Mouse (Mus musculus) CH12.LX (cell line): ENCODE results near the gene Rasl10b. TPM values are rescaled to one million over a fixed set of nuclear protein-coding genes. Genes with fewer than 3 reads are reported as not detected.
A peak's percentile ranks its signal among the peaks of the same experiment; 100 is the strongest.

Source experiments
- DNase-seq: peaks from one replicate; pipeline ENCODE4 v3.0.0-alpha.2; 2013; ENCODE audit errors: extremely low read depth
- H3K27ac ChIP-seq: 2 replicates; pipeline ENCODE4 v1.5.1; 2012; ENCODE audit warnings: low read depth, mild to moderate bottlenecking, control low read depth, moderate library complexity; ENCODE audit not compliant: insufficient read depth
- H3K27me3 ChIP-seq: replicated peaks from 2 replicates; pipeline ENCODE3; 2012; ENCODE audit warnings: inconsistent platforms
- H3K36me3 ChIP-seq, 2 experiments: replicated peaks in 1 of 2; 2 replicates each; pipeline versions ENCODE3 to v1.6.1; 2012; ENCODE audit warnings: inconsistent platforms in 1 of 2, low read length in 1 of 2, mild to moderate bottlenecking in 1 of 2, mixed read lengths in 1 of 2, moderate library complexity in 1 of 2; ENCODE audit not compliant: control insufficient read depth in 1 of 2, insufficient read depth in 1 of 2
- H3K4me1 ChIP-seq, 2 experiments: 2 replicates each; pipeline ENCODE4 v1.6.1; 2012; ENCODE audit warnings: inconsistent platforms in 1 of 2, moderate library complexity in 1 of 2; ENCODE audit not compliant: insufficient read depth in 2 of 2, control insufficient read depth in 1 of 2
- H3K4me2 ChIP-seq: 2 replicates; pipeline ENCODE4 v1.6.1; 2012; ENCODE audit warnings: low read depth, mild to moderate bottlenecking, control low read depth; ENCODE audit not compliant: poor library complexity, insufficient read depth, severe bottlenecking
- H3K4me3 ChIP-seq, 3 experiments: fragments of 150-350 bp in 1 of 3; sonication (generic) in 1 of 3; replicated peaks in 1 of 3; 2 replicates each; pipeline versions ENCODE3 to v1.5.1; 2011 to 2012; ENCODE audit warnings: low read depth in 2 of 3, low read length in 2 of 3, mild to moderate bottlenecking in 2 of 3, moderate library complexity in 2 of 3, control low read depth in 1 of 3, improper control_type of control experiment in 1 of 3, inconsistent platforms in 1 of 3, mixed read lengths in 1 of 3; ENCODE audit not compliant: poor library complexity in 1 of 3
- H3K79me2 ChIP-seq: replicated peaks from 2 replicates; pipeline ENCODE4 v1.6.1; 2012; ENCODE audit warnings: mild to moderate bottlenecking, moderate library complexity; ENCODE audit not compliant: control insufficient read depth, poor library complexity, insufficient read depth, severe bottlenecking; ENCODE audit errors: extremely low read depth
- H3K9ac ChIP-seq: 2 replicates; pipeline ENCODE4 v1.6.1; 2012; ENCODE audit warnings: low read depth, mild to moderate bottlenecking, control low read depth, moderate library complexity; ENCODE audit not compliant: insufficient read depth
- H3K9me3 ChIP-seq: replicated peaks from 2 replicates; pipeline ENCODE3; 2012; ENCODE audit warnings: low read length, inconsistent platforms, mixed read lengths
- BHLHE40 ChIP-seq: IDR thresholded peaks from 2 replicates; pipeline ENCODE4 v1.6.1; 2011; ENCODE audit warnings: mild to moderate bottlenecking, low read depth, low read length, improper control_type of control experiment
- E2F4 ChIP-seq: IDR thresholded peaks from 2 replicates; pipeline ENCODE4 v1.6.1; 2011; ENCODE audit warnings: low read depth, low read length, improper control_type of control experiment; ENCODE audit not compliant: insufficient replicate concordance
- ELF1 ChIP-seq: IDR thresholded peaks from 2 replicates; pipeline ENCODE4 v1.6.1; 2014; ENCODE audit warnings: low read depth, mild to moderate bottlenecking, inconsistent platforms, low read length, improper control_type of control experiment
- GABPA ChIP-seq: IDR thresholded peaks from 2 replicates; pipeline ENCODE4 v1.6.1; 2012; ENCODE audit warnings: low read depth, low read length, improper control_type of control experiment, inconsistent platforms; ENCODE audit not compliant: insufficient replicate concordance
- JUN ChIP-seq: IDR thresholded peaks from 2 replicates; pipeline ENCODE4 v1.6.1; 2011; ENCODE audit warnings: low read depth, mild to moderate bottlenecking, low read length, improper control_type of control experiment, moderate library complexity; ENCODE audit not compliant: insufficient read depth
- JUND ChIP-seq: conservative IDR thresholded peaks from 2 replicates; pipeline ENCODE4 v1.6.1; 2011; ENCODE audit warnings: low read depth, low read length, improper control_type of control experiment
- KAT2A ChIP-seq: IDR thresholded peaks from 2 replicates; pipeline ENCODE4 v1.6.1; 2012; ENCODE audit warnings: low read length, improper control_type of control experiment, inconsistent platforms; ENCODE audit not compliant: insufficient replicate concordance
- MAZ ChIP-seq: IDR thresholded peaks from 2 replicates; pipeline ENCODE4 v1.6.1; 2012; ENCODE audit warnings: low read depth, mild to moderate bottlenecking, inconsistent platforms, low read length, improper control_type of control experiment, moderate library complexity
- MEF2A ChIP-seq: IDR thresholded peaks from 2 replicates; pipeline ENCODE4 v1.6.1; 2014; ENCODE audit warnings: low read depth, mild to moderate bottlenecking, inconsistent platforms, low read length, improper control_type of control experiment, borderline replicate concordance
- MXI1 ChIP-seq: IDR thresholded peaks from 2 replicates; pipeline ENCODE4 v1.6.1; 2011; ENCODE audit warnings: mild to moderate bottlenecking, low read depth, low read length, improper control_type of control experiment
- MYC ChIP-seq: IDR thresholded peaks from 2 replicates; pipeline ENCODE4 v1.6.1; 2011; ENCODE audit warnings: low read depth, mild to moderate bottlenecking, improper control_type of control experiment, low read length
- NELFE ChIP-seq: IDR thresholded peaks from 2 replicates; pipeline ENCODE4 v1.6.1; 2011; ENCODE audit warnings: low read depth, low read length, improper control_type of control experiment
- NRF1 ChIP-seq: IDR thresholded peaks from 2 replicates; pipeline ENCODE4 v1.6.1; 2014; ENCODE audit warnings: low read depth, mild to moderate bottlenecking, inconsistent platforms, low read length, improper control_type of control experiment, moderate library complexity
- POLR2A ChIP-seq: IDR thresholded peaks from 2 replicates; pipeline ENCODE4 v1.6.1; 2011; ENCODE audit warnings: low read depth, mild to moderate bottlenecking, improper control_type of control experiment, low read length
- POLR2AphosphoS2 ChIP-seq: IDR thresholded peaks from 2 replicates; pipeline ENCODE4 v1.6.1; 2011; ENCODE audit warnings: low read depth, low read length, improper control_type of control experiment
- RAD21 ChIP-seq: IDR thresholded peaks from 2 replicates; pipeline ENCODE4 v1.6.1; 2011; ENCODE audit warnings: low read depth, mild to moderate bottlenecking, low read length, improper control_type of control experiment, moderate library complexity
- SIN3A ChIP-seq: IDR thresholded peaks from 2 replicates; pipeline ENCODE4 v1.6.1; 2012; ENCODE audit warnings: low read length, improper control_type of control experiment, inconsistent platforms
- TBP ChIP-seq: conservative IDR thresholded peaks from 2 replicates; pipeline ENCODE4 v1.6.1; 2011; ENCODE audit warnings: low read depth, low read length, improper control_type of control experiment
- UBTF ChIP-seq: IDR thresholded peaks from 2 replicates; pipeline ENCODE4 v1.6.1; 2012; ENCODE audit warnings: low read depth, mild to moderate bottlenecking, inconsistent platforms, low read length, improper control_type of control experiment, moderate library complexity
- USF2 ChIP-seq: conservative IDR thresholded peaks from 2 replicates; pipeline ENCODE4 v1.6.1; 2011; ENCODE audit warnings: low read depth, low read length, improper control_type of control experiment
- ZC3H11A ChIP-seq: IDR thresholded peaks from 2 replicates; pipeline ENCODE4 v1.6.1; 2012; ENCODE audit warnings: low read depth, mild to moderate bottlenecking, inconsistent platforms, low read length, improper control_type of control experiment
- ZNF384 ChIP-seq: IDR thresholded peaks from 2 replicates; pipeline ENCODE4 v1.6.1; 2012; ENCODE audit warnings: low read depth, low read length, improper control_type of control experiment, inconsistent platforms
- dilution Hi-C: fragments of 300-500 bp; cut with MboI; formaldehyde crosslinking; loops from 2 replicates; pipeline ENCODE4 v1.14.3; 2020; ENCODE audit warnings: low sequenced_read_pairs; ENCODE audit not compliant: extremely low pct_unique_long_range_greater_than_20kb, extremely low pct_ligation_motif_present
- in situ Hi-C: fragments of 300-500 bp; cut with MboI; formaldehyde crosslinking; loops from 3 replicates; pipeline ENCODE4 v1.14.3; 2019; ENCODE audit warnings: low sequenced_read_pairs, low pct_ligation_motif_present, low pct_unique_long_range_greater_than_20kb, mixed read lengths
- polyA plus RNA-seq: library from polyadenylated mRNA; unstranded; fragments of >175 nt; gene quantifications from 2 replicates; pipeline ENCODE4 v1.2.1, GENCODE M21; 2012; ENCODE audit warnings: low read depth; ENCODE audit not compliant: insufficient read length
- total RNA-seq, 2 experiments: library from RNA; depleted of rRNA; stranded (reverse); fragments of 300-350 nt in 1 of 2; fragments of >200 nt in 1 of 2; gene quantifications; 2 replicates each; pipeline ENCODE4 v1.2.3; 2012 to 2014

Rasl10b gene
- total and polyA plus RNA-seq, 3 experiments: 0.42 TPM; not detected in 2

DNA sequence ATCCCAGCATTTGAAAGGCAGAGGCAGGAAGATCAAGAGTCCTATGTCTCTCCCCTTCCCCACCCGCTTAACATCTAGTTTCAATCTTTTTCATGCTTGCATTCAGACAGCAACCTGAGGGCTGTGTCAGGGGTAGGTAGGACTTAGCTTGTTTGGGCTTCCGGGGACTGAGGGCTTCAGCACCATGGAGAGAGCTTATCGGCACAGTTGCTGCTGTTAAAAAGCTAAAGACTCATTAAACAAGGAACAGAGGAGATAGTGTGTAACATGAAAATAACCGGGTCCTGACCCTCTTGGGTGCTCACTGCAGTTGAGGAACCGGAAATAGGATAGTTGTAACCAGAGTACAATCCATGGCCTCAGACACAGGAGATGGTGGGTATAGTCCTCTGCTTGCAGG, 8.1 kb downstream of the Rasl10b start:
- dilution Hi-C loops: no loop called here

GRCm38 (mm10) chr11:83417708-83418107, 8.8 kb downstream of the Rasl10b start:
- TF ChIP-seq SIN3A (no peak), TBP (no peak), ZC3H11A (no peak), POLR2A (no peak), ZNF384 (no peak), POLR2AphosphoS2 (no peak), E2F4 (no peak), MAZ (no peak), RAD21 (no peak), KAT2A (no peak), NRF1 (no peak), BHLHE40 (no peak), MEF2A (no peak), USF2 (no peak), JUND (no peak), MXI1 (no peak), JUN (no peak), MYC (no peak), GABPA (no peak), NELFE (no peak)
- in situ Hi-C loops (loop anchor here (25.0 kb wide), 1 partner anchor 505 kb away; the partner anchor contains the start of genes Nle1 and Unc45b), dilution Hi-C loops (no loop called here)
- Histone ChIP-seq H3K27me3 (peaks cover 83% of the 10 kb centered on the region), H3K4me1 (peaks cover 4 to 6% of the 10 kb centered on the region in 2 experiments), H3K36me3 (no peaks in the 10 kb centered on the region), H3K4me3 (no peak overlapping the region), H3K9ac (no peak overlapping the region), H3K79me2 (no peaks in the 10 kb centered on the region), H3K27ac (no peak overlapping the region), H3K9me3 (peaks cover 3% of the 10 kb centered on the region), H3K4me2 (no peak overlapping the region)
- DNase-seq: no peak

More for the DNA sequence above, 8.1 kb downstream of the Rasl10b start:
- Histone ChIP-seq H3K4me1 (peaks cover 4 to 6% of the 10 kb centered on the region in 2 experiments), H3K9ac (no peak overlapping the region), H3K27ac (no peak overlapping the region), H3K36me3 (no peaks in the 10 kb centered on the region), H3K4me2 (no peak overlapping the region), H3K27me3 (peaks cover 83% of the 10 kb centered on the region), H3K4me3 (no peak overlapping the region), H3K9me3 (peaks cover 3% of the 10 kb centered on the region), H3K79me2 (no peaks in the 10 kb centered on the region)
- DNase-seq: peak; percentile 62
- in situ Hi-C loops: loop anchor here (25.0 kb wide), 1 partner anchor 505 kb away; the partner anchor contains the start of genes Nle1 and Unc45b
- peak; percentile 60; the same call in 1 of the 2 replicates for TF ChIP-seq ELF1
- TF ChIP-seq SIN3A: peak; percentile 85
- no peak for TF ChIP-seq E2F4
- no peak for TF ChIP-seq ZC3H11A
- peak; percentile 70 for TF ChIP-seq MXI1
- TF ChIP-seq UBTF: no peak
